Mouse (Mus musculus) kidney, adult 2 months (tissue): Measurements from ENCODE around the gene Cgref1.

Source experiments
- CTCF ChIP-seq: fragments of 200-500 bp; conservative IDR thresholded peaks from 2 replicates; pipeline ENCODE4 v1.5.1; 2011; ENCODE audit warnings: low read depth, mild to moderate bottlenecking, control low read depth, low read length, moderate library complexity, mixed read lengths; ENCODE audit not compliant: insufficient read depth, insufficient read length
- POLR2A ChIP-seq: fragments of 200-500 bp; IDR thresholded peaks from one replicate; pipeline ENCODE4 v1.6.1; 2011; ENCODE audit warnings: low read depth, low read length, control low read depth

GRCm38 (mm10) chr5:30920621-30921020, 24.8 kb downstream of the Cgref1 start:
- TF ChIP-seq CTCF (no peak), POLR2A (no peak)
